Mouse (Mus musculus) lung, embryonic 14.5 days (tissue): Measurements from ENCODE around the gene Rpl11. TPM values are rescaled to one million over a fixed set of nuclear protein-coding genes. Genes with fewer than 3 reads are reported as not detected.
"Not testable (repeated sequence)": the region's sequence is repeated elsewhere in the genome, so short reads cannot be mapped to it uniquely, and the experiment has no call there.

Experiments used
- ATAC-seq: fragments of 200-750 bp; cut with Nextera tagmentation; 2 replicates; pipeline ENCODE4 v1.8.0; 2017; ENCODE audit warnings: mild to moderate bottlenecking, moderate TSS enrichment, moderate library complexity; ENCODE audit not compliant: insufficient read depth
- DNase-seq: peaks from one replicate; pipeline ENCODE4 v3.0.0-alpha.2; 2015
- H3K27ac ChIP-seq: fragments of 300-500 bp; sonication (generic); 2 replicates; pipeline ENCODE4 v1.5.1; 2014; ENCODE audit warnings: low read depth, mild to moderate bottlenecking, moderate library complexity
- H3K27me3 ChIP-seq: fragments of 300-500 bp; sonication (generic); 2 replicates; pipeline ENCODE4 v1.6.1; 2014; ENCODE audit warnings: low read length, control low read depth; ENCODE audit not compliant: insufficient read depth
- H3K36me3 ChIP-seq: fragments of 300-500 bp; sonication (generic); 2 replicates; pipeline ENCODE4 v1.6.1; 2014; ENCODE audit warnings: control low read depth; ENCODE audit not compliant: insufficient read depth
- H3K4me1 ChIP-seq: fragments of 300-500 bp; sonication (generic); 2 replicates; pipeline ENCODE4 v1.6.1; 2014; ENCODE audit warnings: antibody characterized with exemption, control low read depth; ENCODE audit not compliant: insufficient read depth
- H3K4me2 ChIP-seq: fragments of 300-500 bp; sonication (generic); 2 replicates; pipeline ENCODE4 v1.6.1; 2014; ENCODE audit warnings: mild to moderate bottlenecking
- H3K4me3 ChIP-seq: fragments of 300-500 bp; sonication (generic); 2 replicates; pipeline ENCODE4 v1.5.1; 2014; ENCODE audit warnings: low read depth, low read length
- H3K9ac ChIP-seq: fragments of 300-500 bp; sonication (generic); 2 replicates; pipeline ENCODE4 v1.6.1; 2014
- H3K9me3 ChIP-seq: fragments of 300-500 bp; sonication (generic); 2 replicates; pipeline ENCODE4 v1.6.1; 2016; ENCODE audit warnings: low read depth, low read length, control low read depth
- CTCF ChIP-seq: IDR thresholded peaks from 2 replicates; pipeline ENCODE4 v1.5.1; 2016; ENCODE audit warnings: antibody characterized with exemption, low read depth
- WGBS: fragments of 180-500 bp; shearing (Covaris S2); extraction: QIAGEN DNeasy Blood & Tissue Kit; methylation state at CpG from one replicate; pipeline ENCODE4 v1.1.7; 2014; 5-methylcytosine and 5-hydroxymethylcytosine counted together
- polyA plus RNA-seq: library from polyadenylated mRNA; unstranded; fragments of >200 nt; fragmentation: Nextera tagmentation; extraction: Ambion mirVana; gene quantifications from 2 replicates; pipeline ENCODE4 v1.2.1, GENCODE M21; 2014

Rpl11 gene
- polyA plus RNA-seq, 1 experiment from 2014 or later = 564 TPM

DNA sequence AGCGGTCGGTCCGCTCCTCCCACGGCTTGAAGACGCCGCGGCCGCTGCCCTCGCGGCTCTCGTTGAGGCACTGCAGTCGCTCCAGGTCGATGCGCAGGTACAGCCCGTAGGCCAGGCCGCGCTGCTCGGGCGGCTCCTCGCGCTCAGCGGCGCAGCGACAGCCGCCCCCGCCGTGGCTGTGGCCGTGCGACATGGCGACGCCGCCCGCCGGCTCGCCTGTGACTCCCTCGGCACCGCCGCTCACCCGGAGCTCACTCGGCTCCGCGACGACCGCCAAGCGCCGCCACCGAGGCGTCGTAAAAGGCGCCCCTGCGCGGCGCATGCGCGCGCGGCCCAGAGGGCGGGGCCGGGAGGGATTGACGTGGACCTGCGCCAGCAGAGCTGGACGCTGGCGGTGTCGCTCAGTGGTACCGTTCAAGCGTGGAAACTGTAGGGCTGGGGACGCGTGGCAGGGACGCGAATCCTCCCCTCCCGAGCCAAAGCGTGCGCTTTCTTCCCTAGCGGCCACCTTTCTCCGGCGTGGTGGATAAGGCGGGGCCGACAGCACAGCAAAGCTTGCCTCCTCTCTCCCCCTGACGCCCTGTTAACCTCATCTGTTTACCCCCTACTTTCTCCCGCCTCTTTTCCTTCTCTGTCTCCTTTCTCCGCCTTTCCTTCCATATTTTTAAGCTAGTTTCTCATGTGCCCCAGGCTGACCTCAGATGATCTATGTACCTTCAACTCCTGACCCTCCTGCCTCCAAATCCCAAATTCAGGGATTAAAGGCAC, 66.1 kb downstream of the Rpl11 start, which contains the start of gene Pithd1:
Pithd1 (minus strand) TSS at position 322 of the 768 bp plus-strand sequence.
- Histone ChIP-seq H3K9ac (peak within 1 kb of the TSS; percentile 95), H3K27ac (peak within 1 kb of the TSS; percentile 83), H3K4me3 (peak within 1 kb of the TSS; percentile 95), H3K4me2 (peak within 1 kb of the TSS; percentile 81), H3K27me3 (no peaks in the 10 kb centered on the region), H3K36me3 (peaks cover 29% of the 10 kb centered on the region), H3K4me1 (0 out of 2 replicates have a peak, but pooled peaks cover 3% of the 10 kb centered on the region), H3K9me3 (no peaks in the 10 kb centered on the region)
- no peak for TF ChIP-seq CTCF
- ATAC-seq (peak; percentile 92), DNase-seq (peak; percentile 97)
- WGBS = 0% methylated on average over 54 of the region's 81 CpGs

DNA sequence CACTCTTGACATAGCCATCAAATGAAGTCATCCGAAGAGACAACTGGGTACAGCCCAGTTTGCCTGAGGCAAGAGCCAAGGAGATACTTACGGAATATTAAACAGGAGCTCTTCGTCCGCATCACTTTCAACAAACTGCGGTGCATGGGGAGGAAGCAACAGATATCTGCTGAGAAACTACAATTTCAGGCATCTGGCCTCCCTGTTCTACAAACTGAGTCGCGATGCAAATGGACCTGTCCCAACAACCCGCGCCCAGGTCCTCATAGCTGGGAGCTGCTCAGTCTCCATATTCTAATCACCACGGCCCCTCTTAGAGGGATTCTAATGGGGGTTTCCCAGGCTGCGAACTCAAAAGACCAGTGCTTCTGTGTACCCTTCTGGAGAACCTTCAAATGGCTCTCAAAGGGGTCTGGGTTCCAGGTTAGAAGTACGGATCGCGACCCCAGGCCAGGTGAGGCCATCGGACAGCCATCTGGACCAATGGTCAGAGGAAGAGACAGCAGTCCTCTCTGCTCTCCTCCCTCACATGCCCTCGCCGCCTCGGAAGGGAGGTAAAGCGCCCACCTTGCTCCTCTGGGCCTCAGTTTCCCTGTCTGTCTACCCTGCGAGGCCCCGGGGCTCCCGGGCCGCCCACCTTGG, 66.8 kb downstream of the Rpl11 start:
- Histone ChIP-seq H3K27ac (peak overlapping the region; percentile 83), H3K9ac (peak overlapping the region; percentile 95), H3K36me3 (peaks cover 35% of the 10 kb centered on the region), H3K4me3 (peak overlapping the region; percentile 95), H3K4me1 (0 out of 2 replicates have a peak, but pooled peaks cover 3% of the 10 kb centered on the region), H3K27me3 (no peaks in the 10 kb centered on the region), H3K4me2 (peak overlapping the region; percentile 81), H3K9me3 (no peaks in the 10 kb centered on the region)
- no peak for TF ChIP-seq CTCF
- DNase-seq (peak; percentile 7), ATAC-seq (no peak)
- 6% methylated on average over 23 of the region's 23 CpGs for WGBS

DNA sequence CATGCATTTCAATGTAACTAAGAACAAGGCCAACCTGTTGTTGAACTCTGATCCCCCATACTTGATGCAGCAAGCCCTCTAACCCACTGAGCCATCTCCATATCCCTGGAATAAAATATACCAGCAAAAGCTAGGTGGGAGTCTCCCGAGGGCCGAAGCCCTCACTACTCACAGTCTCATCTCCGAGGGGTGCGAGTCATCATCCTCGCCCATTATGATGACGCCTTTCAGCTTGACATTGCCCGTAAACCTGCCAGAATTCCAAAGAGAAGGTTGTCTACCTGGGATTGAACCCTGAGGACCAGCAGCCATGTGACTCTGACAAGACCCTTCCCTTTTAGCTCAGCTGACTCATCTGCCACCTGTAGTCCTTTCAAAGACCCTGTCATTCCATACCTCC, 67.5 kb downstream of the Rpl11 start:
- peak overlapping the region; percentile 95 for H3K4me3 ChIP-seq
- peak overlapping the region; percentile 95; the same call in 1 of the 2 replicates for H3K9ac ChIP-seq
- ATAC-seq = no peak
- DNase-seq = no peak
- 83% methylated on average over 7 of the region's 7 CpGs for WGBS
- H3K27ac ChIP-seq = no peak overlapping the region
- TF ChIP-seq CTCF = no peak
- 0 out of 2 replicates have a peak, but pooled peaks cover 3% of the 10 kb centered on the region for H3K4me1 ChIP-seq
- H3K4me2 ChIP-seq = peak overlapping the region; percentile 81
- no peaks in the 10 kb centered on the region for H3K27me3 ChIP-seq
- H3K9me3 ChIP-seq = no peaks in the 10 kb centered on the region
- peaks cover 40% of the 10 kb centered on the region for H3K36me3 ChIP-seq

DNA sequence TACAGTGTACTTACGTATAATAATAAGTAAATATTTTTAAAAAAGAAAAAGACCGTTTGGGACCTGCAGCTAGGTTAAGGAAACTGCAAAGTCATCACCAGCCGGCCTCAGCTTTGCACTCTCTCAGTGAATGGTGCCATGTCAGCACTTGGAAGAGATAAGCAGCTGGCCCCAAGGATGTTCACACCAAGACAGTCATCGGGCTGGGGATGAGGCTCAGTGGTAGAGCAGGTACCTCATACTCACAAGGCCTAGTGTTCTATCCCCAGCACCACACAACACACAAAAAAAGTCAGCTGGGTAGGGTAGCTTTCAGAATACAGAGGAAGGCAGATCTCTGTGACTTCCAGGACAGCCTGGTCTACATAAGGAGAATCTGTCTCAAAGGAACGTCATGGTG, 68.0 kb downstream of the Rpl11 start:
- H3K4me3 ChIP-seq = peak overlapping the region; percentile 95
- H3K27ac ChIP-seq = no peak overlapping the region
- H3K4me2 ChIP-seq = peak overlapping the region; percentile 81; the same call in 1 of the 2 replicates

GRCm38 (mm10) chr4:135984556-135984955, 68.7 kb downstream of the Rpl11 start:
- Histone ChIP-seq H3K4me1 (0 out of 2 replicates have a peak, but pooled peaks cover 3% of the 10 kb centered on the region), H3K4me2 (0 out of 2 replicates have a peak overlapping the region, but pooled peaks have one; percentile 4), H3K9ac (no peak overlapping the region), H3K4me3 (no peak overlapping the region), H3K9me3 (no peaks in the 10 kb centered on the region), H3K27me3 (no peaks in the 10 kb centered on the region), H3K36me3 (peaks cover 41% of the 10 kb centered on the region), H3K27ac (no peak overlapping the region)
- 82% methylated on average over 5 of the region's 5 CpGs for WGBS
- DNase-seq = no peak
- no peak for TF ChIP-seq CTCF
- ATAC-seq = no peak

More for the DNA sequence above, 68.0 kb downstream of the Rpl11 start:
- WGBS = 83% methylated on average over 5 of the region's 5 CpGs
- Histone ChIP-seq H3K9me3 (no peaks in the 10 kb centered on the region), H3K27me3 (no peaks in the 10 kb centered on the region), H3K36me3 (peaks cover 41% of the 10 kb centered on the region), H3K4me1 (0 out of 2 replicates have a peak, but pooled peaks cover 3% of the 10 kb centered on the region), H3K9ac (no peak overlapping the region; the same call in 1 of the 2 replicates)
- no peak for ATAC-seq
- no peak for TF ChIP-seq CTCF
- DNase-seq = no peak

- Histone ChIP-seq H3K27me3 (no peaks in the 10 kb centered on the region), H3K4me3 (no peak overlapping the region), H3K9me3 (no peaks in the 10 kb centered on the region), H3K27ac (no peak overlapping the region), H3K36me3 (peaks cover 59% of the 10 kb centered on the region), H3K9ac (no peak overlapping the region), H3K4me2 (no peak overlapping the region), H3K4me1 (0 out of 2 replicates have a peak, but pooled peaks cover 3% of the 10 kb centered on the region)
- DNase-seq (no peak), ATAC-seq (no peak)
- TF ChIP-seq CTCF = no peak
- WGBS = 66% methylated on average over 7 of the region's 7 CpGs
Observed at GRCm38 (mm10) chr4:135981524-135982063, 71.6 kb downstream of the Rpl11 start.

DNA sequence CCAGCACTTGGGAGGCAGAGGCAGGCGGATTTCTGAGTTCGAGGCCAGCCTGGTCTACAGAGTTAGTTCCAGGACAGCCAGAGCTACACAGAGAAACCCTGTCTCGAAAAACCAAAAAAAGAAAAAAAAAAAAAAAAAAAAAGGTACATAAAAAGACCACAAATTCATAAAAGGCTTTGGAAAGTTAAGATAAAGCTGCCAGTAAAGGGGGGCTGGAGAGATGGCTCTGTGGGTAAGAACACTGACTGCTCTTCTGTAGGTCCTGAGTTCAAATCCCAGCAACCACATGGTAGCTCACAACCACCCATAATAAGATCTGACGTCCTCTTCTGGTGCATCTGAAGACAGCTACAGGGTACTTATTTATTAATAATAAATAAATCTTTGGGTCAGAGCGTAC, 73.0 kb downstream of the Rpl11 start:
- 90% methylated on average over 5 of the region's 5 CpGs for WGBS

More for the DNA sequence above, 73.0 kb downstream of the Rpl11 start:
- H3K27ac ChIP-seq, H3K4me3 ChIP-seq, H3K9ac ChIP-seq, H3K9me3 ChIP-seq, H3K27me3 ChIP-seq, ATAC-seq, DNase-seq, H3K4me2 ChIP-seq, H3K4me1 ChIP-seq: not testable (repeated sequence)
- peaks cover 69% of the 10 kb centered on the region for H3K36me3 ChIP-seq

Other genes with a start within 250 kb of the Rpl11 start
- 322 and 336 TPM in 2 replicates for gene Srsf10, start 197.7 kb downstream of the Rpl11 start, polyA plus RNA-seq
- gene Pnrc2, start 179.6 kb downstream of the Rpl11 start, polyA plus RNA-seq = 191 and 206 TPM in 2 replicates
- 0.71 and 0.73 TPM in 2 replicates for gene Cnr2, start 158.0 kb downstream of the Rpl11 start, polyA plus RNA-seq
- gene Fuca1, start 132.7 kb downstream of the Rpl11 start, polyA plus RNA-seq = 65.1 and 72.7 TPM in 2 replicates
- 71.7 and 78.1 TPM in 2 replicates for gene Hmgcl, start 107.0 kb downstream of the Rpl11 start, polyA plus RNA-seq
- 27.0 and 30.3 TPM in 2 replicates for gene Gale, start 89.7 kb downstream of the Rpl11 start, polyA plus RNA-seq
- gene Lypla2, start 80.8 kb downstream of the Rpl11 start, polyA plus RNA-seq = 117 and 132 TPM in 2 replicates
- 54.6 and 61.5 TPM in 2 replicates for gene Pithd1, start 66.2 kb downstream of the Rpl11 start, polyA plus RNA-seq
- 41.8 and 42.5 TPM in 2 replicates for gene Eloa, start 31.7 kb downstream of the Rpl11 start, polyA plus RNA-seq
- 469 and 477 TPM in 2 replicates for gene Id3, start 90.1 kb upstream of the Rpl11 start, polyA plus RNA-seq
- gene E2f2, start 119.0 kb upstream of the Rpl11 start, polyA plus RNA-seq = 5.5 and 6.5 TPM in 2 replicates
- gene Asap3, start 152.9 kb upstream of the Rpl11 start, polyA plus RNA-seq = 4.4 and 5.4 TPM in 2 replicates
- 12.0 and 14.3 TPM in 2 replicates for gene Tcea3, start 194.3 kb upstream of the Rpl11 start, polyA plus RNA-seq
- 27.7 and 31.2 TPM in 2 replicates for gene Zfp46, start 231.3 kb upstream of the Rpl11 start, polyA plus RNA-seq